ENCODE assay signal across 8 mouse cellular contexts in the genomic region with DNA sequence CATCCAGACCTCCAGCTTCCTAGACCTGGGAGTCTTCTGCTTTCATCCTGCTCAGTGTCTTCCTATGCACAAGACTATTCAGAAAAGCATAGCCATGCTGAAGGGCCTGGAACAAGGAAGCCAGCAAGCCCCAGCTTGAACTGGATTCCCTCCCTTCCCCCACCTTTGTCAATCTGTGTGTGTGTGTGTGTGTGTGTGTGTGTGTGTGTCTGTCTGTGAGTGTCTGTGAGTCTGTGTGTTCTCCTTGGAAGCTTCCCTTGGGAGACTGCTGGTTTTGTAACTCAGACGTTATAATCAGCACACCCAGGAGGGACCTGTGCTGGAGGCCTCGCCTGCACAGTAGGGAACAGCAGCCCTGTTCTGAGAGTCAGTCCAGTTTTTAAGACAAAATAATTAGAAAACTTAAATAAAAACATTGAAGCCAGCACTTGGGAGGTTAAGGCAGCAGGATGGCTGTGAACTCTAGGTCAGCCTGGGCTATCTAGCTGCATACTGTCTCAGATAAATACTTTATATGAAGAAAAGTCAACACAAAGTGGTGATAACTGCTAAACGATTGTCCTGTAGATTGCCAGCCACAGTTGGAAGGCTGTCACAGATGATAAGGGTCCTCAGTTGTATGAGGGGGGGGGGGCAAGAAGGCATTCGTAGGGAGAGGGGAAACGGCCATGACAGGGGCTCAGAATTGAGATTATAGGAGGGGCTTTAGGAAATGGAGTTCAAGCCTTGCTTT. TPM values are rescaled to one million over a fixed set of nuclear protein-coding genes. Genes with fewer than 3 reads are reported as not detected.
DNase-seq lines count a peak whose midpoint lies in the region; ATAC-seq and TF ChIP-seq lines count a peak whose summit lies in the region.

No protein-coding gene starts in this region.

- H3K27me3 ChIP-seq in kidney, postnatal 0 days (ENCODE audit: insufficient read depth, low read length), result no peaks in the 10 kb centered on the region
- no peaks in the 10 kb centered on the region for H3K27me3 ChIP-seq in embryonic facial prominence, embryonic 13.5 days
- no peaks in the 10 kb centered on the region for H3K27me3 ChIP-seq in intestine, postnatal 0 days (replicated peaks; ENCODE audit: control insufficient read depth, insufficient read depth, low read length)
- H3K27me3 ChIP-seq in neural tube, embryonic 12.5 days (replicated peaks), result no peaks in the 10 kb centered on the region

- no peak overlapping the region for H3K9ac ChIP-seq in kidney, postnatal 0 days (ENCODE audit: low read depth, low read length)
- peak overlapping the region; percentile 61 for H3K9ac ChIP-seq in embryonic facial prominence, embryonic 13.5 days
- H3K9ac ChIP-seq in intestine, postnatal 0 days (ENCODE audit: low read depth, low read length), result peak overlapping the region; percentile 37; the same call in 1 of the 2 replicates
- H3K9ac ChIP-seq in neural tube, embryonic 12.5 days, result peak overlapping the region; percentile 49

- DNase-seq in kidney, postnatal 0 days (ENCODE audit: low spot score), result no peak
- DNase-seq in kidney, postnatal 36 days, result no peak
- DNase-seq in adrenal gland, adult 8-10 months, result no peak
- no peak for DNase-seq in kidney, adult 9 months
- no peak for DNase-seq in kidney, postnatal 25 days

- H3K4me2 ChIP-seq in kidney, postnatal 0 days (ENCODE audit: low read length), result peak overlapping the region; percentile 73
- peak overlapping the region; percentile 68 for H3K4me2 ChIP-seq in embryonic facial prominence, embryonic 13.5 days
- peak overlapping the region; percentile 72 for H3K4me2 ChIP-seq in intestine, postnatal 0 days (replicated peaks; ENCODE audit: low read depth)
- H3K4me2 ChIP-seq in neural tube, embryonic 12.5 days (replicated peaks), result peak overlapping the region; percentile 84

- no peaks in the 10 kb centered on the region for H3K9me3 ChIP-seq in kidney, postnatal 0 days (replicated peaks; ENCODE audit: low read length)
- no peaks in the 10 kb centered on the region for H3K9me3 ChIP-seq in embryonic facial prominence, embryonic 13.5 days
- no peaks in the 10 kb centered on the region for H3K9me3 ChIP-seq in intestine, postnatal 0 days (ENCODE audit: control insufficient read depth)
- no peaks in the 10 kb centered on the region for H3K9me3 ChIP-seq in neural tube, embryonic 12.5 days

- H3K4me1 ChIP-seq in kidney, postnatal 0 days (replicated peaks; ENCODE audit: insufficient read depth, low read length), result peaks cover 20% of the 10 kb centered on the region
- peaks cover 37% of the 10 kb centered on the region for H3K4me1 ChIP-seq in embryonic facial prominence, embryonic 13.5 days
- H3K4me1 ChIP-seq in intestine, postnatal 0 days (replicated peaks; ENCODE audit: control insufficient read depth, insufficient read depth, low read length), result peaks cover 10% of the 10 kb centered on the region
- peaks cover 29% of the 10 kb centered on the region for H3K4me1 ChIP-seq in neural tube, embryonic 12.5 days

- H3K36me3 ChIP-seq in kidney, postnatal 0 days (ENCODE audit: insufficient read depth, low read length), result peaks cover 16% of the 10 kb centered on the region
- H3K36me3 ChIP-seq in embryonic facial prominence, embryonic 13.5 days, result peaks cover 34% of the 10 kb centered on the region
- H3K36me3 ChIP-seq in intestine, postnatal 0 days (ENCODE audit: control insufficient read depth, insufficient read depth), result peaks cover 23% of the 10 kb centered on the region
- peaks cover 27% of the 10 kb centered on the region for H3K36me3 ChIP-seq in neural tube, embryonic 12.5 days

- ATAC-seq in kidney, postnatal 0 days (replicated peaks; ENCODE audit: low FRiP score, low read depth), result no peak
- no peak for ATAC-seq in embryonic facial prominence, embryonic 13.5 days (ENCODE audit: insufficient number of reproducible peaks, insufficient read depth, low FRiP score, low TSS enrichment, low read depth)
- no peak for ATAC-seq in intestine, postnatal 0 days
- no peak for ATAC-seq in neural tube, embryonic 12.5 days (ENCODE audit: low FRiP score, low read depth)

- H3K4me3 ChIP-seq in kidney, postnatal 0 days (replicated peaks; ENCODE audit: low read depth, low read length), result 0 out of 2 replicates have a peak overlapping the region, but pooled peaks have one; percentile 7
- H3K4me3 ChIP-seq in embryonic facial prominence, embryonic 13.5 days, result peak overlapping the region; percentile 70
- peak overlapping the region; percentile 76 for H3K4me3 ChIP-seq in intestine, postnatal 0 days (ENCODE audit: low read depth, low read length)
- peak overlapping the region; percentile 95 for H3K4me3 ChIP-seq in neural tube, embryonic 12.5 days

- peak overlapping the region; percentile 39 for H3K27ac ChIP-seq in kidney, postnatal 0 days
- peak overlapping the region; percentile 55; the same call in 1 of the 2 replicates for H3K27ac ChIP-seq in embryonic facial prominence, embryonic 13.5 days
- peak overlapping the region; percentile 93 for H3K27ac ChIP-seq in intestine, postnatal 0 days (ENCODE audit: low read depth, low read length)
- H3K27ac ChIP-seq in neural tube, embryonic 12.5 days, result peak overlapping the region; percentile 37; the same call in 1 of the 2 replicates

- no peak for TF ChIP-seq CTCF in kidney, postnatal 0 days (IDR thresholded peaks at IDR 0.05; ENCODE audit: low read depth)
- no peak for TF ChIP-seq CTCF in intestine, postnatal 0 days (IDR thresholded peaks at IDR 0.05; ENCODE audit: low read depth)

- 54% methylated on average over 5 of the region's 5 CpGs for WGBS in kidney, postnatal 0 days
- WGBS in embryonic facial prominence, embryonic 13.5 days, result 55% methylated on average over 5 of the region's 5 CpGs
- 21% methylated on average over 5 of the region's 5 CpGs for WGBS in intestine, postnatal 0 days
- 70% methylated on average over 5 of the region's 5 CpGs for WGBS in neural tube, embryonic 12.5 days

RNA-seq across cellular contexts. Expression of a gene that starts 2.3 kb away (rescaled TPM):
- polyA plus RNA-seq in kidney, postnatal 0 days (2015; fragmentation: Nextera tagmentation; extraction: Ambion mirVana), result 53.5 and 53.6 TPM in 2 replicates
- polyA plus RNA-seq in embryonic facial prominence, embryonic 13.5 days (2015; fragmentation: Nextera tagmentation; extraction: Ambion mirVana), result 26.4 and 35.2 TPM in 2 replicates
- polyA plus RNA-seq in intestine, postnatal 0 days (2015; fragmentation: Nextera tagmentation; extraction: Ambion mirVana), result 60.2 and 60.6 TPM in 2 replicates
- polyA plus RNA-seq in neural tube, embryonic 12.5 days (2016; fragmentation: Nextera tagmentation; extraction: Ambion mirVana), result 53.8 and 72.3 TPM in 2 replicates
- total RNA-seq in adrenal gland, adult 8-10 months (2022), result 10 to 100 TPM; 26.1 to 36.2 (median 29.8) TPM

RNA-seq across cellular contexts. Expression of a gene that starts 23.3 kb away (rescaled TPM):
- polyA plus RNA-seq in kidney, postnatal 0 days (2015; fragmentation: Nextera tagmentation; extraction: Ambion mirVana), result 7.4 and 8.1 TPM in 2 replicates
- polyA plus RNA-seq in embryonic facial prominence, embryonic 13.5 days (2015; fragmentation: Nextera tagmentation; extraction: Ambion mirVana), result 10.2 and 16.5 TPM in 2 replicates
- polyA plus RNA-seq in intestine, postnatal 0 days (2015; fragmentation: Nextera tagmentation; extraction: Ambion mirVana), result 4.9 and 6.6 TPM in 2 replicates
- 54.3 and 62.8 TPM in 2 replicates for polyA plus RNA-seq in neural tube, embryonic 12.5 days (2016; fragmentation: Nextera tagmentation; extraction: Ambion mirVana)
- total RNA-seq in adrenal gland, adult 8-10 months (2022), result 10 to 100 TPM in 2 of 4 experiments, 1 to 10 TPM in 2; 4.8 to 16.9 (median 9.3) TPM

RNA-seq across cellular contexts. Expression of a gene that starts 29.9 kb away (rescaled TPM):
- 0.24 and 0.32 TPM in 2 replicates for polyA plus RNA-seq in kidney, postnatal 0 days (2015; fragmentation: Nextera tagmentation; extraction: Ambion mirVana)
- 0.19 and 0.55 TPM in 2 replicates for polyA plus RNA-seq in embryonic facial prominence, embryonic 13.5 days (2015; fragmentation: Nextera tagmentation; extraction: Ambion mirVana)
- polyA plus RNA-seq in intestine, postnatal 0 days (2015; fragmentation: Nextera tagmentation; extraction: Ambion mirVana), result 0.14 TPM in 1 of 2 replicates, not detected in the other
- not detected in 2 replicates for polyA plus RNA-seq in neural tube, embryonic 12.5 days (2016; fragmentation: Nextera tagmentation; extraction: Ambion mirVana)
- total RNA-seq in adrenal gland, adult 8-10 months (2022), result under 1 TPM in 1 of 4 experiments, not detected in 3; 0.11 TPM

RNA-seq across cellular contexts. Expression of a gene that starts 57.8 kb away (rescaled TPM):
- 150 and 167 TPM in 2 replicates for polyA plus RNA-seq in kidney, postnatal 0 days (2015; fragmentation: Nextera tagmentation; extraction: Ambion mirVana)
- 186 and 193 TPM in 2 replicates for polyA plus RNA-seq in embryonic facial prominence, embryonic 13.5 days (2015; fragmentation: Nextera tagmentation; extraction: Ambion mirVana)
- polyA plus RNA-seq in intestine, postnatal 0 days (2015; fragmentation: Nextera tagmentation; extraction: Ambion mirVana), result 177 and 194 TPM in 2 replicates
- polyA plus RNA-seq in neural tube, embryonic 12.5 days (2016; fragmentation: Nextera tagmentation; extraction: Ambion mirVana), result 199 and 200 TPM in 2 replicates
- total RNA-seq in adrenal gland, adult 8-10 months (2022), result 100 to 1,000 TPM; 104 to 122 (median 111) TPM

Comparison
In these comparisons a context has a peak if more than half of its experiments do, and no peak if none do; other contexts are left out.
1. H3K27ac ChIP-seq: peak in every context shown above with its lines; median percentile 93 in intestine, postnatal 0 days; 55 in embryonic facial prominence, embryonic 13.5 days; 39 in kidney, postnatal 0 days; 37 in neural tube, embryonic 12.5 days.
2. H3K4me3 ChIP-seq: peak in every context shown above with its lines; median percentile 95 in neural tube, embryonic 12.5 days; 76 in intestine, postnatal 0 days; 70 in embryonic facial prominence, embryonic 13.5 days; 7 in kidney, postnatal 0 days.